Mouse (Mus musculus): ENCODE results near the gene Fam81a.

GRCm38 (mm10) chr9:70047839-70048238 is 94.5 kb downstream of the Fam81a start:
- TF ChIP-seq POLR2A (IDR thresholded peaks at IDR 0.05; ENCODE audit: low read depth, low read length) = no peak
- no peak for TF ChIP-seq CTCF (conservative IDR thresholded peaks at IDR 0.05 in 1 of 2, IDR thresholded peaks at IDR 0.05 in 1 of 2; ENCODE audit: low read depth in 2 of 2, low read length in 2 of 2)
- TF ChIP-seq ETS1 (conservative IDR thresholded peaks at IDR 0.05; ENCODE audit: low read depth, low read length) = no peak
- no peak for TF ChIP-seq ZNF384 (IDR thresholded peaks at IDR 0.05; ENCODE audit: low read depth, low read length)
- no peak for TF ChIP-seq IRF4 (IDR thresholded peaks at IDR 0.05; ENCODE audit: low read depth, low read length)
- TF ChIP-seq CHD2 (IDR thresholded peaks at IDR 0.05; ENCODE audit: low read length) = no peak
